Mouse (Mus musculus) stomach, embryonic 15.5 days (tissue): ENCODE data around the gene Gpr137c. TPM values are rescaled to one million over a fixed set of nuclear protein-coding genes. Genes with fewer than 3 reads are reported as not detected.

Source experiments
- ATAC-seq: fragments of 200-750 bp; cut with Nextera tagmentation; 2 replicates; pipeline ENCODE4 v1.8.0; 2017; ENCODE audit warnings: low read depth, moderate number of reproducible peaks, moderate TSS enrichment; ENCODE audit not compliant: insufficient read depth, low FRiP score
- H3K27ac ChIP-seq: fragments of 300-500 bp; sonication (generic); 2 replicates; pipeline ENCODE4 v1.5.1; 2015; ENCODE audit warnings: mild to moderate bottlenecking, inconsistent platforms
- H3K27me3 ChIP-seq: fragments of 300-500 bp; sonication (generic); replicated peaks from 2 replicates; pipeline ENCODE4 v1.6.1; 2015; ENCODE audit warnings: inconsistent platforms
- H3K36me3 ChIP-seq: fragments of 300-500 bp; sonication (generic); 2 replicates; pipeline ENCODE4 v1.6.1; 2015; ENCODE audit warnings: inconsistent platforms
- H3K4me1 ChIP-seq: fragments of 300-500 bp; sonication (generic); 2 replicates; pipeline ENCODE4 v1.6.1; 2015; ENCODE audit warnings: inconsistent platforms
- H3K4me2 ChIP-seq: fragments of 300-500 bp; sonication (generic); 2 replicates; pipeline ENCODE4 v1.6.1; 2015; ENCODE audit warnings: mild to moderate bottlenecking, inconsistent platforms
- H3K4me3 ChIP-seq: fragments of 300-500 bp; sonication (generic); replicated peaks from 2 replicates; pipeline ENCODE4 v1.5.1; 2015; ENCODE audit warnings: inconsistent platforms
- H3K9ac ChIP-seq: fragments of 300-500 bp; sonication (generic); 2 replicates; pipeline ENCODE4 v1.6.1; 2015; ENCODE audit warnings: inconsistent platforms
- H3K9me3 ChIP-seq: fragments of 300-500 bp; sonication (generic); 2 replicates; pipeline ENCODE4 v1.6.1; 2016; ENCODE audit warnings: inconsistent platforms
- WGBS: fragments of 180-500 bp; shearing (Covaris S2); methylation state at CpG from one replicate; pipeline ENCODE4 v1.1.7; 2015; 5-methylcytosine and 5-hydroxymethylcytosine counted together
- polyA plus RNA-seq: library from polyadenylated mRNA; unstranded; fragments of >200 nt; fragmentation: Nextera tagmentation; extraction: Ambion mirVana; gene quantifications from 2 replicates; pipeline ENCODE4 v1.2.1, GENCODE M21; 2015

Gpr137c gene
- polyA plus RNA-seq, 1 experiment from 2014 or later: 1.8 TPM

GRCm38 (mm10) chr14:45220090-45220956 is 806 bp downstream of the Gpr137c start, which contains the start of gene Txndc16:
Txndc16 (minus strand) TSS chr14:45220328.
- WGBS: under 1% methylated on average over 59 of the region's 59 CpGs
- Histone ChIP-seq H3K9me3 (no peaks in the 10 kb centered on the region), H3K36me3 (no peaks in the 10 kb centered on the region), H3K27me3 (no peaks in the 10 kb centered on the region), H3K4me3 (peak within 1 kb of the TSS; percentile 66), H3K27ac (peak within 1 kb of the TSS; percentile 91), H3K4me1 (no peaks in the 10 kb centered on the region), H3K4me2 (peak within 1 kb of the TSS; percentile 95), H3K9ac (peak within 1 kb of the TSS; percentile 59)
- ATAC-seq: peak; percentile 6; the same call in 1 of the 2 replicates

GRCm38 (mm10) chr14:45220957-45221630 is 1.6 kb downstream of the Gpr137c start:
- H3K9me3 ChIP-seq: no peaks in the 10 kb centered on the region
- peak overlapping the region; percentile 66 for H3K4me3 ChIP-seq
- no peaks in the 10 kb centered on the region for H3K4me1 ChIP-seq
- no peak overlapping the region for H3K27ac ChIP-seq
- H3K27me3 ChIP-seq: no peaks in the 10 kb centered on the region
- WGBS: 12% methylated on average over 10 of the region's 11 CpGs
- H3K36me3 ChIP-seq: no peaks in the 10 kb centered on the region
- H3K4me2 ChIP-seq: peak overlapping the region; percentile 95
- ATAC-seq: no peak
- peak overlapping the region; percentile 1; the same call in 1 of the 2 replicates for H3K9ac ChIP-seq

- ATAC-seq: no peak
Observed at GRCm38 (mm10) chr14:45239042-45239441, 19.5 kb downstream of the Gpr137c start.

GRCm38 (mm10) chr14:45241613-45242012 is 22.1 kb downstream of the Gpr137c start:
- Histone ChIP-seq H3K4me2 (no peak overlapping the region), H3K27me3 (no peaks in the 10 kb centered on the region), H3K36me3 (no peaks in the 10 kb centered on the region), H3K9ac (no peak overlapping the region), H3K4me3 (no peak overlapping the region), H3K4me1 (no peaks in the 10 kb centered on the region), H3K27ac (no peak overlapping the region), H3K9me3 (no peaks in the 10 kb centered on the region)
- WGBS: 51% methylated on average over 1 of the region's 1 CpGs
- ATAC-seq: no peak

More at GRCm38 (mm10) chr14:45239042-45239441, 19.5 kb downstream of the Gpr137c start:
- no peak overlapping the region for H3K9ac ChIP-seq
- H3K4me1 ChIP-seq: no peaks in the 10 kb centered on the region
- H3K36me3 ChIP-seq: no peaks in the 10 kb centered on the region
- H3K4me2 ChIP-seq: no peak overlapping the region
- no peak overlapping the region for H3K4me3 ChIP-seq
- H3K9me3 ChIP-seq: no peaks in the 10 kb centered on the region
- 67% methylated on average over 2 of the region's 2 CpGs for WGBS
- H3K27ac ChIP-seq: no peak overlapping the region
- no peaks in the 10 kb centered on the region for H3K27me3 ChIP-seq

- no peak overlapping the region for H3K4me2 ChIP-seq
- no peaks in the 10 kb centered on the region for H3K27me3 ChIP-seq
- no peaks in the 10 kb centered on the region for H3K9me3 ChIP-seq
- H3K4me1 ChIP-seq: no peaks in the 10 kb centered on the region
- no peak overlapping the region for H3K9ac ChIP-seq
- 79% methylated on average over 4 of the region's 4 CpGs for WGBS
- H3K4me3 ChIP-seq: no peak overlapping the region
- ATAC-seq: no peak
- no peak overlapping the region for H3K27ac ChIP-seq
- H3K36me3 ChIP-seq: no peaks in the 10 kb centered on the region
Observed at GRCm38 (mm10) chr14:45251548-45252076, 32.1 kb downstream of the Gpr137c start.

- no peak overlapping the region for H3K4me3 ChIP-seq
- 67% methylated on average over 3 of the region's 3 CpGs for WGBS
- H3K9ac ChIP-seq: no peak overlapping the region
- no peaks in the 10 kb centered on the region for H3K36me3 ChIP-seq
- no peak for ATAC-seq
- no peaks in the 10 kb centered on the region for H3K4me1 ChIP-seq
- no peak overlapping the region for H3K27ac ChIP-seq
- H3K4me2 ChIP-seq: no peak overlapping the region
- no peaks in the 10 kb centered on the region for H3K27me3 ChIP-seq
- H3K9me3 ChIP-seq: no peaks in the 10 kb centered on the region
Observed at GRCm38 (mm10) chr14:45263831-45264592, 44.5 kb downstream of the Gpr137c start.

GRCm38 (mm10) chr14:45275816-45276215 is 56.3 kb downstream of the Gpr137c start:
- no peaks in the 10 kb centered on the region for H3K27me3 ChIP-seq
- no peak overlapping the region for H3K27ac ChIP-seq
- no peaks in the 10 kb centered on the region for H3K36me3 ChIP-seq
- H3K9me3 ChIP-seq: no peaks in the 10 kb centered on the region
- no peak overlapping the region for H3K9ac ChIP-seq
- H3K4me1 ChIP-seq: no peaks in the 10 kb centered on the region
- no peak overlapping the region for H3K4me3 ChIP-seq
- ATAC-seq: no peak
- H3K4me2 ChIP-seq: no peak overlapping the region
- 87% methylated on average over 6 of the region's 6 CpGs for WGBS

GRCm38 (mm10) chr14:45282066-45282465 is 62.5 kb downstream of the Gpr137c start:
- H3K9me3 ChIP-seq: no peaks in the 10 kb centered on the region
- no peak overlapping the region for H3K9ac ChIP-seq
- H3K36me3 ChIP-seq: no peaks in the 10 kb centered on the region
- H3K27ac ChIP-seq: no peak overlapping the region
- H3K4me1 ChIP-seq: no peaks in the 10 kb centered on the region
- no peak overlapping the region for H3K4me3 ChIP-seq
- H3K4me2 ChIP-seq: no peak overlapping the region
- no peak for ATAC-seq
- no peaks in the 10 kb centered on the region for H3K27me3 ChIP-seq
- 83% methylated on average over 3 of the region's 3 CpGs for WGBS

GRCm38 (mm10) chr14:45291608-45292007 is 72.1 kb downstream of the Gpr137c start:
- Histone ChIP-seq H3K27ac (no peak overlapping the region), H3K36me3 (no peaks in the 10 kb centered on the region), H3K9me3 (no peaks in the 10 kb centered on the region), H3K4me3 (no peak overlapping the region), H3K4me1 (no peaks in the 10 kb centered on the region), H3K9ac (no peak overlapping the region), H3K27me3 (no peaks in the 10 kb centered on the region), H3K4me2 (no peak overlapping the region)
- WGBS: 79% methylated on average over 4 of the region's 4 CpGs
- no peak for ATAC-seq

GRCm38 (mm10) chr14:45303939-45304338 is 84.4 kb downstream of the Gpr137c start:
- 72% methylated on average over 4 of the region's 4 CpGs for WGBS

GRCm38 (mm10) chr14:45304389-45304788 is 84.9 kb downstream of the Gpr137c start:
- H3K27ac ChIP-seq: no peak overlapping the region
- peaks cover 15% of the 10 kb centered on the region; the same call in 1 of the 2 replicates for H3K36me3 ChIP-seq
- no peak for ATAC-seq
- no peaks in the 10 kb centered on the region for H3K4me1 ChIP-seq
- H3K9me3 ChIP-seq: no peaks in the 10 kb centered on the region
- H3K4me2 ChIP-seq: no peak overlapping the region
- H3K27me3 ChIP-seq: no peaks in the 10 kb centered on the region
- 74% methylated on average over 4 of the region's 4 CpGs for WGBS
- no peak overlapping the region for H3K4me3 ChIP-seq
- H3K9ac ChIP-seq: no peak overlapping the region

More at GRCm38 (mm10) chr14:45303939-45304338, 84.4 kb downstream of the Gpr137c start:
- H3K27me3 ChIP-seq: no peaks in the 10 kb centered on the region
- no peak overlapping the region for H3K4me2 ChIP-seq
- H3K27ac ChIP-seq: no peak overlapping the region
- no peak overlapping the region for H3K4me3 ChIP-seq
- H3K4me1 ChIP-seq: no peaks in the 10 kb centered on the region
- no peak overlapping the region for H3K9ac ChIP-seq
- H3K9me3 ChIP-seq: no peaks in the 10 kb centered on the region
- H3K36me3 ChIP-seq: peaks cover 15% of the 10 kb centered on the region; the same call in 1 of the 2 replicates
- no peak for ATAC-seq
